Mouse (Mus musculus): ENCODE measurements around the gene Wwp2.

GRCm38 (mm10) chr8:107593967-107594729 is 158.0 kb downstream of the Wwp2 start:
- TF ChIP-seq USF1 (IDR thresholded peaks at IDR 0.05; ENCODE audit: low read depth) (no peak), MYOG (IDR thresholded peaks at IDR 0.05; ENCODE audit: control insufficient read depth in 1 of 3, insufficient read depth in 1 of 3, insufficient read length in 2 of 3, low read depth in 2 of 3) (no peak), POLR2A (IDR thresholded peaks at IDR 0.05; ENCODE audit: insufficient read length, low read depth) (no peak), CEBPB (IDR thresholded peaks at IDR 0.05; ENCODE audit: insufficient read depth, poor library complexity, severe bottlenecking) (no peak), MYOD1 (IDR thresholded peaks at IDR 0.05; ENCODE audit: control insufficient read depth in 1 of 3, insufficient read length in 2 of 3, low read depth in 2 of 3) (no peak), POLR2AphosphoS2 (IDR thresholded peaks at IDR 0.05; ENCODE audit: insufficient read length, low read depth) (no peak), REST (IDR thresholded peaks at IDR 0.05; ENCODE audit: insufficient read depth, insufficient read length) (no peak)

All from myocyte (in vitro differentiated cells).